Mouse (Mus musculus) intestine, embryonic 16.5 days (tissue): Measurements from ENCODE around the gene Map3k12. TPM values are rescaled to one million over a fixed set of nuclear protein-coding genes. Genes with fewer than 3 reads are reported as not detected.

Experiments used
- ATAC-seq: fragments of 200-750 bp; cut with Nextera tagmentation; 2 replicates; pipeline ENCODE4 v1.8.0; 2017; ENCODE audit warnings: moderate TSS enrichment, moderate library complexity
- H3K27ac ChIP-seq: fragments of 300-500 bp; sonication (generic); 2 replicates; pipeline ENCODE4 v1.5.1; 2014; ENCODE audit warnings: mild to moderate bottlenecking, low read length
- H3K27me3 ChIP-seq: fragments of 300-500 bp; sonication (generic); replicated peaks from 2 replicates; pipeline ENCODE4 v1.6.1; 2014; ENCODE audit warnings: low read length, control low read depth, mixed read lengths; ENCODE audit not compliant: control insufficient read depth, insufficient read depth
- H3K36me3 ChIP-seq: fragments of 300-500 bp; sonication (generic); 2 replicates; pipeline ENCODE4 v1.6.1; 2014; ENCODE audit warnings: low read length, control low read depth; ENCODE audit not compliant: control insufficient read depth, insufficient read depth
- H3K4me1 ChIP-seq: fragments of 300-500 bp; sonication (generic); 2 replicates; pipeline ENCODE4 v1.6.1; 2014; ENCODE audit warnings: low read length, control low read depth, mixed read lengths; ENCODE audit not compliant: control insufficient read depth, insufficient read depth
- H3K4me2 ChIP-seq: fragments of 300-500 bp; sonication (generic); 2 replicates; pipeline ENCODE4 v1.6.1; 2014; ENCODE audit warnings: low read depth, low read length, control low read depth
- H3K4me3 ChIP-seq: fragments of 300-500 bp; sonication (generic); 2 replicates; pipeline ENCODE4 v1.5.1; 2014; ENCODE audit warnings: mild to moderate bottlenecking, low read length
- H3K9ac ChIP-seq: fragments of 300-500 bp; sonication (generic); 2 replicates; pipeline ENCODE4 v1.6.1; 2014; ENCODE audit warnings: low read depth, low read length
- H3K9me3 ChIP-seq: fragments of 300-500 bp; sonication (generic); 2 replicates; pipeline ENCODE4 v1.6.1; 2016; ENCODE audit warnings: low read length, control low read depth; ENCODE audit not compliant: control insufficient read depth
- whole genome bisulfite sequencing: fragments of 180-500 bp; shearing (Covaris S2); extraction: QIAGEN DNeasy Blood & Tissue Kit; methylation state at CpG from one replicate; pipeline ENCODE4 v1.1.7; 2014; 5-methylcytosine and 5-hydroxymethylcytosine counted together
- polyA plus RNA-seq: library from polyadenylated mRNA; unstranded; fragments of >200 nt; fragmentation: Nextera tagmentation; extraction: Ambion mirVana; gene quantifications from 2 replicates; pipeline ENCODE4 v1.2.1, GENCODE M21; 2015

Gene Map3k12
- polyA plus RNA-seq, 1 experiment from 2014 or later: 9.2 TPM

DNA sequence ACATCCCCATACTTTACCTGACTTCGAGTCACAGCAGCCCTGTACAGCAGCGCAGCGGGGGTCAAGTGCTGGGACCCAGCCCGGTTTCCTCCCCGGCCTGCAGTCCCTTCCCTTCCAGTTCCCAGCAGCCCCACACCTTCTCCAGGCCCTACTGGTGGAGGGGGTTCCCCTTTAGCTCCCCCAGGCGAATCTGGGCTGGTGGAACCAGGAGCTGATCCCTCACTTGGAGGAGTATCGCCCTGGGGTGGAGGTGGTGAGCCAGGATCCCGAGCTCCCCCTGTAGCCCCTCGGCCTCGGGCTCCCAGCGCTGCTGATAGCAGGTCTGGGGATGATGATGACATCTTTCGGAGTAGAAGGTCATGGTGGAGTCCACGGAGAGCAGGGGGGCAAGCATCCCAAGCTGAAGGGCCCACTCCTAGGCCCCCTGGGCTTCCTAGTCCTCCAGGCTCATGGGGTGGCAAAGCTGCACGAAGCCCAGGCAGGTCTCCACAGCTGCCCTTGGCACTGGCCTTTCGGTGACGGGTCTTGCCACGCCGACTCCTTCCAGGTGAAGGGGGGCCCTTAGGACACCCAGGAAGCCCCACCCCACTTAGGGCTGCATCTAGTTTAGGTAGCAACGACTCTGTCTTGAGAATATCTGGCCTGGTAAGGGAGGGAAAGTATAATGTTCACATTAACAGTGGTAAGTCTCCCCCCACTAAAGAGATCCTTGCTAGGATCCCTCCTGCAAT is 15.6 kb downstream of the Map3k12 start:
- WGBS: 85% methylated on average over 19 of the region's 19 CpGs
- H3K9me3 ChIP-seq: no peaks in the 10 kb centered on the region
- ATAC-seq: no peak
- H3K9ac ChIP-seq: no peak overlapping the region
- 0 out of 2 replicates have a peak overlapping the region, but pooled peaks have one; percentile 4 for H3K4me2 ChIP-seq
- no peaks in the 10 kb centered on the region for H3K27me3 ChIP-seq
- peaks cover 11% of the 10 kb centered on the region for H3K4me1 ChIP-seq
- H3K4me3 ChIP-seq: no peak overlapping the region
- peak overlapping the region; percentile 43 for H3K27ac ChIP-seq
- H3K36me3 ChIP-seq: peaks cover 16% of the 10 kb centered on the region

DNA sequence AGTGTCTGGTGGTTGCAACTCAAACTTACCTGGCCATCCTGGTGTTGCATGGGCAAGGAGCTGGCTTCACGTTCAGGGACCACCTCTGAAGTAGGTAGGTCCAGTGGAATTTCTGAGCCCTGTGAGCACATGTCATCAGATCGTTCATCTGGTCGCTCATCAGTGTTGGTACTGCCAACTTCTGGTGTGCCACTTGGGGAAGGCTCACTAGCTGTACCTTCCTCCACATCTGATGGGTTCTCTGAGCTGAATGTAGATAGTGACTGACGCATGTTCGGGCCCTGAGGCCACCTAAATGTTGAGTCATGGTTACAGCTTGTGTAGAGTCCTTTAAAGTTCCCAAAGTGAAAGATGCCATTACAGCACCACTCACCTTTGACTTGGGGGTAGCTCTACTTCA is 16.4 kb downstream of the Map3k12 start:
- peaks cover 11% of the 10 kb centered on the region for H3K4me1 ChIP-seq
- no peak overlapping the region for H3K9ac ChIP-seq
- no peak overlapping the region for H3K27ac ChIP-seq
- H3K36me3 ChIP-seq: peaks cover 16% of the 10 kb centered on the region
- 86% methylated on average over 5 of the region's 5 CpGs for WGBS
- H3K27me3 ChIP-seq: no peaks in the 10 kb centered on the region
- H3K9me3 ChIP-seq: no peaks in the 10 kb centered on the region
- H3K4me2 ChIP-seq: no peak overlapping the region
- no peak for ATAC-seq
- H3K4me3 ChIP-seq: no peak overlapping the region

DNA sequence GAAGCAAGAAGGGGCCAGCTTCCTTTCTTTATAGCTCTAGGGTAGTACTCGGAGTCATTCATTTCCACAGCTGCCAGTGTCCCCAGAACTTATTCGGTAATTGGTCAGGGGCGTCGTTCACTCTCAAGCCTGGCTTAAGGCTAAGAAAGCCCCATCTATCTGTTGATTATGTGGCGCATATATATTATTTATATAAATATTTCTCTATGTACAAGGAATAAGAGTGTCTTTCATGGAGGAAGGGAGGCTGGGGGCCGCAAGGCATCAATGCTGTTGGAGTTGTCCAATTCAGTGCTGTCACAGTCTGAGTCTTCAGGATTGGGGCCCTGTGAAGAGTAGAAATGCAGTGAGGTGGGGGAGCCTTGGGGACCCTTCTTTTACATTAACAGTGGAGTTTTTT is 17.0 kb downstream of the Map3k12 start:
- ATAC-seq: no peak
- no peaks in the 10 kb centered on the region for H3K9me3 ChIP-seq
- no peak overlapping the region for H3K4me3 ChIP-seq
- H3K4me2 ChIP-seq: no peak overlapping the region
- no peaks in the 10 kb centered on the region for H3K27me3 ChIP-seq
- peaks cover 13% of the 10 kb centered on the region for H3K36me3 ChIP-seq
- 85% methylated on average over 6 of the region's 6 CpGs for WGBS
- no peak overlapping the region for H3K27ac ChIP-seq
- H3K4me1 ChIP-seq: peaks cover 11% of the 10 kb centered on the region
- H3K9ac ChIP-seq: no peak overlapping the region

DNA sequence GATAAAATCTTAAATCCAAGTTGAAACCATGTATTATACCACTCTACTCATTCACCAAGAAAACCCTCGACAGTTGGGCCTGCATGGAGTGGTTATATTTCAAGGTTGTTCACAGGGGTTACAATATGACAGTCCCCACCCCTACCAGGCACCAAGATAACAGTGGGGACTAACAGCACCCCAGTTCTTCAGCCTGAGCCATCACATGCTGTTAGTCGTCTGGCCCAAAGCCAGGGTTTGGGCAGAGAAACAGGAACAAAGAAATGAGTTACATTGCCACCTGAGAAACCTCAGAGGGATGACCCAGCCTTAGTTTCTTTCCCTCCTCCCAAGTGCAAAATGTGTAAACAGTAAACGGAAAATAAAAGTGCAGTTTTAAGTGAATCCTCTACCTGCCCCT is 17.5 kb downstream of the Map3k12 start:
- Histone ChIP-seq H3K27me3 (no peaks in the 10 kb centered on the region), H3K36me3 (peaks cover 13% of the 10 kb centered on the region), H3K4me2 (no peak overlapping the region), H3K4me1 (peaks cover 11% of the 10 kb centered on the region), H3K4me3 (no peak overlapping the region), H3K9ac (no peak overlapping the region), H3K27ac (no peak overlapping the region), H3K9me3 (no peaks in the 10 kb centered on the region)
- 64% methylated on average over 3 of the region's 3 CpGs for WGBS
- no peak for ATAC-seq

DNA sequence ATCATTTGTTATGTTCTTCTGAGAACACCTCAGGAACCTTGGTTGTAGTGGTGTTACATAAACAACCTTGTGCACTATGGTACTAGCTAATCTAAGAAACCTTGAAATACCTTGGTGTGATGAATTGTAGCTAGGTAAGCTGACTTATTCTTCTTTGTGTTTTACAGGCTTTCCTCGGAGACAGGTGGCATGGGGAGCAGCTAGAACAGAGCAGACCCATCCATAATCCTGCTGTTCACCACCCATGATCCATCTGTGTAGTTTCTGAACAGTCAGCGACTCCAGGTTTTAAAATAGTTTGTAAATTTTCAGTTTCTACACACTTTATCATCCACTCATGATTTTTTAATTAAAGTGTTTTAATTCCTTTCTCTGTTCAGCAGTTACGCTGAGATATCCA is 18.5 kb downstream of the Map3k12 start:
- Histone ChIP-seq H3K27ac (no peak overlapping the region), H3K4me1 (peaks cover 11% of the 10 kb centered on the region), H3K4me2 (no peak overlapping the region), H3K4me3 (no peak overlapping the region), H3K36me3 (peaks cover 9% of the 10 kb centered on the region), H3K9me3 (no peaks in the 10 kb centered on the region), H3K9ac (no peak overlapping the region), H3K27me3 (no peaks in the 10 kb centered on the region)
- ATAC-seq: no peak
- WGBS: 84% methylated on average over 3 of the region's 3 CpGs

DNA sequence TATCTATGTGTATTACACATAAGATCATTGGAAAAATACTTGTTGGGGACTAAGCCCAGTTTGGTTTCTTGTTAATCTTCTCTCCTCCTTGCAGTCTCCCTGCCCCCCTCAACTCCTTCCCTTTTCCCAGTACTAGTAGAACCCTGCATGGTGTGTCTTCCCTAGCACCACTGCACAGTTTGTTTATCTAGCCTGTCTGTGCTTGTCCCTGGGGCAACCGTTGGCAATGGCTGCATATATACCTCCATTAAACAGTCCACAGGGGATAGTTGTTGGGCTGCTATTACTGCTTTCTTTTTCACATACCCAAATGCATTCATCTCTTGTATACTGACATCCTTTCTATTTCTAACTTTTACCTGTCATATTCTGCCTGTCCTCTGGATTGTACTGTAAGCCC is 29.2 kb downstream of the Map3k12 start:
- Histone ChIP-seq H3K9me3 (no peaks in the 10 kb centered on the region), H3K9ac (no peak overlapping the region), H3K27me3 (no peaks in the 10 kb centered on the region), H3K4me2 (no peak overlapping the region), H3K36me3 (peaks cover 17% of the 10 kb centered on the region), H3K27ac (no peak overlapping the region), H3K4me3 (no peak overlapping the region), H3K4me1 (no peaks in the 10 kb centered on the region)
- WGBS: 71% methylated on average over 1 of the region's 1 CpGs
- ATAC-seq: no peak

DNA sequence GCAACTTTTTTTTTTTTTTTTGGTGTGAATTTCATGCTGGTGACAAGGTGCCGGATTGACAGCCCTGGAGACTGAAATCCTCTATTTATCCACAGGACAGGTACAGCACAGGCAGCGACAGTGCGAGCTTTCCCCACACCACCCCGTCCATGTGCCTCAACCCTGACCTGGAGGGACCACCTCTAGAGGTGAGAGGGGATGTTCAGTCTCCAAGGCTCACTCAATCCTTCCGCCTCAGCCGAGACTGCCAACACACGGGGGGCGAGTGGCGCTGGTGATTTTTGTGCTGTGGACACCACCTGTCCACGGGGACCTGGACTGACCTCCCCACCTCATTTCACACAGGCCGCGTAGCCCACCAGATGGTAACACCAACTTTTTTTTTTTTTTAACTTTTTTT is 31.0 kb downstream of the Map3k12 start:
- Histone ChIP-seq H3K9me3 (no peaks in the 10 kb centered on the region), H3K27me3 (no peaks in the 10 kb centered on the region), H3K4me2 (no peak overlapping the region), H3K36me3 (peaks cover 19% of the 10 kb centered on the region), H3K4me1 (no peaks in the 10 kb centered on the region), H3K4me3 (no peak overlapping the region), H3K27ac (no peak overlapping the region), H3K9ac (no peak overlapping the region)
- ATAC-seq: no peak
- WGBS: 90% methylated on average over 12 of the region's 12 CpGs

DNA sequence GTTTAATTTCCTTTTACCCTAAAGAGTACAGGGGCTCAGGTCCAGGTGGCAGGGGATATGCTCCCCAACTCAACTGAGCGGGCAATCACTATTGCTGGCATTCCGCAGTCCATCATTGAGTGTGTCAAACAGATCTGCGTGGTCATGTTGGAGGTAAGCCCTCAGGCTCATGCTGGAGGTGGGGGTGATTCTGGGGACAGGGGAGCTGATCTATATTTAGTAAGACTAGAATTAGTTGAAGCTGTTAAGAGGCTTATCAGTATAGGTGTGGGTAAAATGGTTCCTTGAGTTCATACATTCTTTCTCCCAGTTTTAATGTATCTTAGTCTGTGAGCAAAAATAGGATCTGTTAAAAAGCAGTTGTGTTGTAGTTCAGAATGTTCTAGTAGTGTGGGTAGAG is 33.7 kb downstream of the Map3k12 start:
- Histone ChIP-seq H3K4me2 (no peak overlapping the region), H3K27ac (no peak overlapping the region), H3K4me3 (no peak overlapping the region), H3K36me3 (peaks cover 18% of the 10 kb centered on the region), H3K9me3 (no peaks in the 10 kb centered on the region), H3K4me1 (no peaks in the 10 kb centered on the region), H3K9ac (no peak overlapping the region), H3K27me3 (no peaks in the 10 kb centered on the region)
- WGBS: 82% methylated on average over 3 of the region's 3 CpGs
- no peak for ATAC-seq

DNA sequence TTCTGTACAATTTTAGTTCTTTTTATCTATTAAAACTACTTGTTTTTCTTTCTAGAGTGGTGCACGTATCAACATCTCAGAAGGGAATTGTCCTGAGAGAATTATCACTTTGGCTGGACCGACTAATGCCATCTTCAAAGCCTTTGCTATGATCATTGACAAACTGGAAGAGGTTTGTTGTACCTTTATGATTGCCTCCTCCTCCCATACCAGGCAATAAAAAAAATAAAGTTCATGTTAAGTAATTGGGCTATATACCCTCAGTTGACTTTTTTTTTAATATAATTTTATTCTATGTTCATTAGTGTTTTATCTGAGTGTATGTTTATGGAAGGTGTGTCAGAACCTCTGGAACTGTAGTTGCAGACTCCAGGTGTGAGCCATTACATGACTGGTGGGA is 42.3 kb downstream of the Map3k12 start:
- Histone ChIP-seq H3K27me3 (no peaks in the 10 kb centered on the region), H3K9ac (no peak overlapping the region), H3K36me3 (peaks cover 8% of the 10 kb centered on the region), H3K4me1 (peaks cover 3% of the 10 kb centered on the region), H3K4me3 (no peak overlapping the region), H3K9me3 (no peaks in the 10 kb centered on the region), H3K27ac (no peak overlapping the region), H3K4me2 (no peak overlapping the region)
- ATAC-seq: no peak
- WGBS: 91% methylated on average over 2 of the region's 2 CpGs

DNA sequence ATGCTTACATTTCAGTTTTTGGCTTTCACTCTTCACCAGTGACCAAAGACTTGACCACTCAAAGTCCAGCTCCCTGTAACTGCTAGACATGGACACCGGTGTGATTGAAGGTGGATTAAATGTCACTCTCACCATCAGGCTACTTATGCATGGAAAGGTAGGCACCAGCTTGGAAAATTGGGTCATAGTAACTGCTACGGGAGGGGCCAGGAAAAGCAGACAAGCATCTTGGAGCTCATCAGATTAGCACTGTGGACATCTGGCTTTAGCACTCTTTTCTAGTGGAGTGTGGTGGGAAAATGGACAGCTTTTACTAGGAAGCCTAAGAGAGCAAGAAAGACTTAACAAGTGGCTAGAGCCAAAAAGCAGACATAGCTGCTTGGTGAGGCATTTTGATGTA is 43.6 kb downstream of the Map3k12 start:
- no peak overlapping the region for H3K27ac ChIP-seq
- H3K27me3 ChIP-seq: no peaks in the 10 kb centered on the region
- peaks cover 3% of the 10 kb centered on the region for H3K4me1 ChIP-seq
- peaks cover 8% of the 10 kb centered on the region for H3K36me3 ChIP-seq
- 73% methylated on average over 2 of the region's 2 CpGs for WGBS
- ATAC-seq: no peak
- H3K9me3 ChIP-seq: peaks cover 3% of the 10 kb centered on the region; the same call in 1 of the 2 replicates
- no peak overlapping the region for H3K4me3 ChIP-seq
- no peak overlapping the region for H3K9ac ChIP-seq
- no peak overlapping the region for H3K4me2 ChIP-seq
